Mouse (Mus musculus) embryo, embryonic 10 days (tissue): ENCODE measurements around the gene Calml4.
A peak's percentile ranks its signal among the peaks of the same experiment; 100 is the strongest.
"Not testable (repeated sequence)": the region's sequence is repeated elsewhere in the genome, so short reads cannot be mapped to it uniquely, and the experiment has no call there.

ENCODE experiments used
- DNase-seq: peaks from one replicate; pipeline ENCODE4 v3.0.0-alpha.2; 2015; ENCODE audit warnings: low spot score

Gene Calml4

GRCm38 (mm10) chr9:62857719-62858261 is at the start of gene Calml4:
TSS of gene Calml4 (plus strand) at chr9:62858080.
- peak; percentile 69 for DNase-seq

GRCm38 (mm10) chr9:62810095-62810494 is 47.8 kb upstream of the Calml4 start:
- no peak for DNase-seq

GRCm38 (mm10) chr9:62810543-62811515 is 47.1 kb upstream of the Calml4 start:
- peak; percentile 70 for DNase-seq

- DNase-seq = peak; percentile 97
Measured at GRCm38 (mm10) chr9:62811516-62812121, 46.3 kb upstream of the Calml4 start, which contains the start of gene Fem1b. TSS of gene Fem1b (minus strand) at chr9:62811934.

- DNase-seq = peak; percentile 51
Measured at GRCm38 (mm10) chr9:62812216-62813049, 45.4 kb upstream of the Calml4 start.

GRCm38 (mm10) chr9:62814751-62815150 is 43.1 kb upstream of the Calml4 start:
- no peak for DNase-seq

- DNase-seq = no peak
Measured at GRCm38 (mm10) chr9:62816323-62817098, 41.4 kb upstream of the Calml4 start.

GRCm38 (mm10) chr9:62817099-62817571 is 40.7 kb upstream of the Calml4 start:
- no peak for DNase-seq

GRCm38 (mm10) chr9:62817828-62818614 is 39.9 kb upstream of the Calml4 start:
- no peak for DNase-seq

- DNase-seq = no peak
Measured at GRCm38 (mm10) chr9:62819494-62819893, 38.4 kb upstream of the Calml4 start.

GRCm38 (mm10) chr9:62819910-62820309 is 38.0 kb upstream of the Calml4 start:
- not testable (repeated sequence) for DNase-seq

- no peak for DNase-seq
Measured at GRCm38 (mm10) chr9:62820829-62821228, 37.1 kb upstream of the Calml4 start.

GRCm38 (mm10) chr9:62821811-62822210 is 36.1 kb upstream of the Calml4 start:
- no peak for DNase-seq

GRCm38 (mm10) chr9:62825791-62826393 is 32.0 kb upstream of the Calml4 start:
- peak; percentile 67 for DNase-seq

GRCm38 (mm10) chr9:62826456-62826855 is 31.4 kb upstream of the Calml4 start:
- no peak for DNase-seq

GRCm38 (mm10) chr9:62827939-62828652 is 29.8 kb upstream of the Calml4 start:
- DNase-seq = peak; percentile 75

- peak; percentile 98 for DNase-seq
Measured at GRCm38 (mm10) chr9:62828662-62829086, 29.2 kb upstream of the Calml4 start.

- DNase-seq = no peak
Measured at GRCm38 (mm10) chr9:62829877-62830276, 28.0 kb upstream of the Calml4 start.

GRCm38 (mm10) chr9:62834906-62835305 is 23.0 kb upstream of the Calml4 start:
- DNase-seq = no peak
